Mouse (Mus musculus): ENCODE results near the gene Gm438. TPM values are rescaled to one million over a fixed set of nuclear protein-coding genes. Genes with fewer than 3 reads are reported as not detected.
"Not testable (repeated sequence)": the region's sequence is repeated elsewhere in the genome, so short reads cannot be mapped to it uniquely, and the experiment has no call there.

Gm438 gene
- total RNA-seq (2021): not detected
- long read RNA-seq, experiment 1: 0 reads
- long read RNA-seq, experiment 2: 0 reads

DNA sequence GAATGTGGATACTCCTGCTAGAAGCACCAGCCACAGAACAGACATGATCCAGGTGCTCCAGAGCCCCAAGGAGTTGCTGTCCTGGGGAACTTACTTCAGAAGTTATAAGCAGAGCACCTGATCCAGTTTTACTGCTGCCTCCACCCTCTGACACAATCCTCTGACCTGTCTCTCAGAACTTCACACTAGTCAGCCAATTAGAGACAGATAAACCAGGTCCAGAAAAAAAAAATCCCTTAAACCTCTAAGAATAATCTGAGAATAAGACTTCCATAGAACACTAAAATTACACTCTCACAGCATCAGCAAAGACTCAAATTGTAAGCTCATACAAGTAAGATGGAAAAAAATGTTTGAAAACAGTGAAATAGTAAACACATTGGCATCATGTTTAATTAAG, at the start of gene Gm438:
TSS of gene Gm438 (minus strand) at position 101 of the 400 bp plus-strand sequence.
- no peak for DNase-seq (ENCODE audit: low spot score in 2 of 2)

- no peak for DNase-seq (ENCODE audit: low spot score in 2 of 2)
These were observed 38.3 kb upstream of the Gm438 start for GRCm38 (mm10) chr4:144824706-144825105.

DNA sequence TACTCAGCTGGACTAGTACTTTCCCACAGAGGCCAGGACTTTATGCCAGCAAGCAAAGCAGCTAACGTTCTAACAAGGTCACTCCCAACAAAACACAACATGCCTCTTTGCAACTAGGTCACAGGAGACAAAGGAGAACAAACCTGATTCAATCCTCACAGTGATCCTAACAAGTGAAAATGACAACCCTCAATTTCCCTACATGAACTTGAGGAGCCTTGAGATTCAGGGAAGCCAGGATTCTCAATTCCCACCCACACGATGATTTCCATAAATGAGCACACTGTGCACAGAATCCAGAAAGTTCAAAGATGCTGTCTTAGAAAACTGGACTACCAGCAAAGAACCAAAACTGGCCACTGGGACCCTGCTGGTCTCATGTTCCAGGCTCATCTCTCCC, 37.6 kb upstream of the Gm438 start:
- DNase-seq (ENCODE audit: low spot score in 2 of 2): no peak

GRCm38 (mm10) chr4:144807135-144807534, 20.8 kb upstream of the Gm438 start:
- DNase-seq (ENCODE audit: low spot score in 2 of 2): not testable (repeated sequence)

DNA sequence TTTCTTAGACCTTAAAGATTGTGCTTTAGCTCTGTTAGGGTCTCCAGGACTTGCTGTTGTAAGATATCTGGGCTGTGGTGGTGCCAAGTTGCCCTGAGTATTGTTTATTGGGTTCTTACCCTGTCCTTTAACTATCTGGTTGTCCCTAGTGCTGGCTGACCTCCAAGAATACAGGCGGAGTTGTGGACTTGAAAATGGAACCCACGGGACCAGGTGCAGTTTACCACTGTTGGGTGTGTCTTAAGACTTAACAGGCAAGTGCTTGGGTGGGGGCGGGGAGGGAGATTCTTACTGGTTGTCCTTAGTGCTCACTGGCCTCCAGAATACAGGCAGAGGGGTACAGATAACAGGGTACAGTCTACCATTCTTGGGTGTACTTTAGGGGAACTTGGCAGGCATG, 17.2 kb upstream of the Gm438 start:
- no peak for DNase-seq (ENCODE audit: low spot score in 2 of 2)

GRCm38 (mm10) chr4:144790141-144790540, 3.8 kb upstream of the Gm438 start:
- no peak for DNase-seq (ENCODE audit: low spot score in 2 of 2)

GRCm38 (mm10) chr4:144782476-144783197, 3.7 kb downstream of the Gm438 start:
- DNase-seq (ENCODE audit: low spot score in 2 of 2): no peak

- peak; percentile 50 to 66 for DNase-seq (ENCODE audit: low spot score in 2 of 2)
These were observed 20.7 kb downstream of the Gm438 start for GRCm38 (mm10) chr4:144765722-144766121.

GRCm38 (mm10) chr4:144749139-144749538, 37.2 kb downstream of the Gm438 start:
- DNase-seq (ENCODE audit: low spot score in 2 of 2): no peak

Other genes starting within 250 kb of the Gm438 start
- gene Gm13124, start 221.4 kb downstream of the Gm438 start, total RNA-seq (2021): not detected
- not detected for gene Aadacl4, start 172.9 kb downstream of the Gm438 start, total RNA-seq (2021)
- not detected for gene Gm436, start 100.2 kb downstream of the Gm438 start, total RNA-seq (2021)
- under 1 TPM in 1 of 2 experiments, not detected in 1; 0.65 TPM for gene Gm13178, start 65.2 kb downstream of the Gm438 start, total RNA-seq (2021)
- 10 to 100 TPM; 32.3 to 34.8 TPM for gene Dhrs3, start 106.2 kb upstream of the Gm438 start, total RNA-seq (2021)

All from left cerebral cortex, adult 18-20 months (tissue).